Mouse (Mus musculus): ENCODE data around the gene Mnd1.

Gene Mnd1

DNA sequence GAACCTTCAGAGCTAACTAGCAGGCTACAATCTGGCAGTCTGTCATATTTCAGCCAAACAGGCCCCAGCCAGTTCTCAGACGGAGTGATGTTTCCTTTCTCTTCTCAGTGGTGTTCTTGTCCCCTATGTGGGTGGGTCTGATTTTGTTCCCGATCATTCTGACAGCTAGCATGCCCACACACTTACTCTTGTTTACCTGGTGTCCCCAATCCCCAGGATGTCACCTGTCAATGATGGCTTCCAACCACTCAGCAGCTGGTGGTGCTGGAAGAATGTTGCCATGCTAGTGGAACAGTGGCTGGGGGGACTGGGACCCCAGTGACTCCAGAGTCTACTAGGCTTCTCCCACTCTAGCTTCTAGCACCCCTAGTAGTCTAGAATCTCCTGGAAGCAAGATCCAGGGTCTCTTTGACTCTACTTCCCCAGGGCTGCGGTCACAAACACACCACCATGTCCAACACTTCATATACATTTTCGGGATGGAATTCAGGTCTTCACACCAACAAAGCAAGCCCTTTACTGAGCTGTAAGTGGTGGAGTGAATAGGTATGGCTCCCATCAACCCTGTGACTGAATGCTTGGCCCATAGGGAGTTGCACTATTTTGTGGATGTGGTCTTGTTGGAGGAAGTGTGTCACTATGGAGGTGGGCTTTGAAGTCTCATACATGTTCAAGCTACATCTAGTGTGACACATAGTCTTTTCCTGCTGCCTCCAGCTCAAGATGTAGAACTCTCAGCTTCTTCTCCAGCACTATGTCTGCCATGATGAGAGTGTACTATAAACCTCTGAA is 2.2 kb upstream of the Mnd1 start:
- DNase-seq (ENCODE audit: low read depth, low spot score), result no peak

DNA sequence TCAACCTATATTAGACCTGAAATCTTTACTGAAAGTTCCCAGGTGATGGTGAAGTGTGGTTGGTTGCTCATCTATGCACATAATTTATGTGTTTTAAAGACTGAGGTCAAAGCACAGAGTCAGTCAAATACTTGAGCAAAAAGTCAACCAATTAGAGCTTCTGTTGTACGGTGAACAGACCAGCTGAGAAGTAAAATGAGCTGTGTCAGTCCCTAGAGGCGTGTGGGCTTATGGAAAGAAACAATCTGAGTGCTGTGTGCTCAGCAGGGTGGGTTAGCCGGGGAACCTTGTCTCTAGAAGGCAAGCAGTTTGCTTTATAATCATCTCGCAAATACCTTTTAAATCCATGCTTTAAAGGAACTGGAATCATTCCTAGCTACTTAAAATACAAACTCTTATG is 1.4 kb upstream of the Mnd1 start:
- DNase-seq (ENCODE audit: low read depth, low spot score), result no peak

DNA sequence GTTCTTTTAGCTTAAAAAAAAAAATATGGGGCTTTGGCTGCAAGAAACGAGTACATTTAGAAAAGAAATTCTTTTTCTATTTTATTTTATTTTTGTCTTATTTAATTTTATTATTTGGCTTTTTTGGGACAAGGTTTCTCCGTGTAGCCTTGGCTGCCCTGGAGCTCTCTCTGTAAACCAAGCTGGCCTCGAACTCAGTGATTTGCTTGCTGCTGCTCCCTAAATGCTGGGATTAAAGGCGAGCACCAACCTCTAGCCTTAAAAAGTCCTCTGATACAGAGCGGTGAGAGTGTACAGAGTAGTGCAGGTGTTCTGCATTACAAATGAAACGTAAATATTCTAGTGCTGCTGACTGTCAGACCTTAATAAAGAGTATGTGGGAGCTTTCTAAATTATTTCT is 519 bp upstream of the Mnd1 start:
- DNase-seq (ENCODE audit: low read depth, low spot score), result no peak

DNA sequence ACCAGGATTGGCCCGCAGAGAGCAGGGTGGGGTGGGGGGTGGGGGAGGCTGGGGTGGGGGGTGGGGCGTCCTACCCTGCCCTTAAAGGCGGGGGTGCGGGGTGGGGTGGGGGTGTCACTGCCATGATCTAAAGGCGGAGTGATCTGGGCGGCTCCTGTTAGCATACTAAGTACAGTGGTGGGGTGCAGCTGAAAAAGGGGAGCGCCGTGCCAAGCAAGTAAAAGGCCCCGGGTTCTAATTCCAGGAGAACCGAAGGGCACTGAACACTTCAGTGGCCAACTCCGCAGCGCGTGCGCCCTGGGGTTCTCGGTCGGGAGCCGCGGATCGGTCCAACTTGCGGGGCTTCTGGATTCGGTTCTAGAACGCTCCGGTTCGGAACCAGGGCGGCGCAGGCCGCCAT is 440 bp downstream of the Mnd1 start:
- no peak for DNase-seq (ENCODE audit: low read depth, low spot score)

DNA sequence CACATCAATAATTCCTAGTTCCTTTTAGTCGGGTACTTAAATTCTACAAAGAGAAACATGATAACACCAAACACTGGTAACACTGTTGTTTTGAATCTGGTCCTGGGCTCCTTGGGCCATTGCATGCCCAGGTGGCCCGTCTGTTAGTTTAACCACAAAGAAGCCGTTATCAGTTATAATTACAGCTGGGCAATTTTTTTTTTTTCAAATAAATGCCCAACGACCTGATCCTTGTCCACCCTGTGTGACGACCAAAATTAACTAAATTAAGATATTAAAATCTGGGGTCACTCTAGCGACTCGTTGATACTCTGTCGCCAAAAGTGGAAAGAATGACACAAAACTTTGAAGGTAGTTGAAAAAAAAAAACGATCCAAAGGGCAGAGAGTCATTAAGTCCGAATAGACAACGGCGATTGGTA is 855 bp downstream of the Mnd1 start:
- DNase-seq (ENCODE audit: low read depth, low spot score), result no peak

DNA sequence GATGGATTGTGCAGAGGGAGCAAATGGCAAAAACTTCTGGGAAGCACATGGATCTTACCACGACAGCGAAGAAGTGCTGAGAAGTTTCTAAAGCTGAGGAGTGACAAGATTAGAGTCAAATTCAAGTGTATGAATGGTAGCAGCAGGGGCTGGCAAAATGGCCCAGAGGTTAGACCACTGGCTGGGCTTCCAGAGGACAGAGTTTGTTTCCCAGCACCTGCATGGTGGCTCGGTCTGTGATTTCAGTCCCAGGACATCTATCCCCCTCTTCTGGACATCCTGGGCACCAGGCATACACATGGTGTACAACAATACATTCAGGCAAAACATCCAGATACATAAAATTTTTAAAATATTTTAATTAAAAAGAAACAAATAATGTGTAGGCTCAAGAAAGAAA is 5.8 kb downstream of the Mnd1 start:
- no peak for DNase-seq (ENCODE audit: low read depth, low spot score)

DNA sequence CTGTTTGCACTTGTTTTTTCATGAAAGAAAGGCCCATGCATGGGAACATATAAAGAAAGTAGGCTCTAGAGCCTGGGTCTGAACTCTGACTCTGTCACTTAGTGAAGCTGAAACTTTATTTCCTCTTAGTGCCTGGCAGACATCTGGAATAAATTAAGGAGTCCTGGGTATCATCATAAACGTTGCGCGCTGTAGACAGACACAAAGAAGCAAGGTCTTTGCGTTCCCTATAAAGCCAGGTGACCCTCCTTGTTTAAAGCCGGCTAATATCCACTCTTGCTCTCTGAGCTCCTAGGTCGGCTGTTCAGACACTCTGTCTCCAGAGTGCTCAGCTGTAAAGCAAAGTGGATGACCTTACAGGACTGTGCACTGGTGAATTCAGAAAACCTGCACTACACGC is 14.6 kb downstream of the Mnd1 start:
- no peak for DNase-seq (ENCODE audit: low read depth, low spot score)

DNA sequence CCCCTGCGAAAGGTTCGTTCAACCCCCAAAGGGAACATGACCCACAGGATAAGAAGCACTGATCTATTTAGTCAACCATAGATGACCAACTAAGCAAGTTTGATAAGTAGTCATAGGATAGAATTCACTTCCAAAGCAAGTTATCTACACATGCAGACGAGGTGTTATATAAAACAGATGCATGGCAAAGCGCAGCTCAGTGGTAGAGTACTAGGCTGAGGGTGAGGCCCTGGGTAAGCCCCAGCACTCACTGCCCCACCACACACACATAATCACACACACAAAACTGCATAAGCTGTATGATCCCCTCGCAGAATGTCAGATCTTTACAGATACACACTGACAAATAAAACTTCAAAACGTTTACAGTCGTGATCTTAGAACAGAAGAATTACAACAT is 19.1 kb downstream of the Mnd1 start:
- no peak for DNase-seq (ENCODE audit: low read depth, low spot score)

DNA sequence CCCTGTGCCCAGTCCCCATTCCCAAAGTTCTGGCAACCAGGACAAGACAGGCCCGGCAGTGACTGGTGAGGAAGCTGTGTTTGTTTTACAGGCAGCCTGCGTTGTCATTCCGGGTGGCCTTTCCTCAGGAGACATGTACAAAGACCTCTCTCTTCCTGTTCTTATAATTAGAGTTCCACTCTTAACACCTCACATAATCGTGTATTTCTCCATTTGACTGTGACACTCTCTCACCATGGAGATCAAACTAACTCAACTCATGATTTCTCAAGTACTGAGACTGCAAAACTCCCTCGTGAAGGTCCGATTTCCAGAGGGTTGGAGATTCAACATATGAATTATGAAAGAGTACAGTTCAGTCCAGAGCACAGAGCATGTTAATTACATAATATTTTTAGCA is 19.7 kb downstream of the Mnd1 start:
- DNase-seq (ENCODE audit: low read depth, low spot score), result no peak

DNA sequence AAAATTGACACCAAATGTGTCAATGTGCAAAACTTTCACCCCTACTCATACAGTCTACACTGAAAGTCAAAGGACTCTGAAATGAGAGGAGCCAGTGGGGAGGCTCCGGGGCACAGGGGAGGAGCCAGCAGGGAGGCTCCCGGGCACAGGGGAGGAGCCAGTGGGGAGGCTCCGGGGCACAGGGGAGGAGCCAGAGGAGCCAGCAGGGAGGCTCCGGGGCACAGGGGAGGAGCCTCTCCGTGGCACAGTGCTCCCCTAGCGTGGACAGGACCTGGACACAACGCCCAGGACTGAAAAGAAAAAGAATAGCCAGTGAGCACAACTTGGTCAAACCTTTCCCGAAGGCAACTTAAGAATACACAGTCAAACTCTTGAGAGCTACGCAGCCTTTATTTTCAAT is 20.2 kb downstream of the Mnd1 start:
- no peak for DNase-seq (ENCODE audit: low read depth, low spot score)

DNA sequence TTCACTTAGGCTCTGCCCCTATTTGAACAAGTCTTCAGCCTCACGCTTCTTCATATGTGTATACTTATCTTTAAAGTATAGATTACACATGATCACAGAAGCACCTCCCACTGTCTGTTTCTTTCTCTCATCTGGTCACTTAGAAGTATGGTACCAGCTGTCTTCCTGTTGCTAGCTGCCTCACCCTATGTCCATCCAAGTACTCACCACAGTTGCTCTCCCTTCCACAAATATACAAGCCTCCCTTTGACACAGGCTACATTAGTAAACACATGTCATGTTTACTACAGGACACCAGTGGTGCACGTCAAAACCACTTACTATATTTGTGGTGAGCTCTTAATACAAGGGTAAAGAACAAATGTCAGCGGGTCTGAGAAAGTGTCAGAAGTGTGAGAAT is 24.2 kb downstream of the Mnd1 start:
- no peak for DNase-seq (ENCODE audit: low read depth, low spot score)

DNA sequence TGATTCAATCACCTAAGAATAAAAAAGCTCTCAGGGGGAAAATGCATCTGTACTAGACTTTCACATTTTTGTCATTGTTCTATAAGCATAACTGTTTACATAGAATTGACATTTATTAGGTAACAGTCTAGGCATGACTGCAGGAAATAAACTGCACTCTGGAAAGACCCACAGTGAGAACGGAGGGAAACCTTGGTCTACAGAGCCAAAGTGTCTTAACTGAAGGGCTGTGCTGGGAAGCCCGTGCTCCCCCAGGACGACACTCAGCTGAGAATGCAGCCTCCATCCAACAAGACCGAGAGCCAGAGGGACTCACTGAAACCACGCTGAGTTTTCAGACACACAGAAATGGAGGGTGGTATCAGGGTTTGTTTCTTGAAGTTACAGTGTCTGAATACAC is 24.8 kb downstream of the Mnd1 start:
- DNase-seq (ENCODE audit: low read depth, low spot score), result no peak

DNA sequence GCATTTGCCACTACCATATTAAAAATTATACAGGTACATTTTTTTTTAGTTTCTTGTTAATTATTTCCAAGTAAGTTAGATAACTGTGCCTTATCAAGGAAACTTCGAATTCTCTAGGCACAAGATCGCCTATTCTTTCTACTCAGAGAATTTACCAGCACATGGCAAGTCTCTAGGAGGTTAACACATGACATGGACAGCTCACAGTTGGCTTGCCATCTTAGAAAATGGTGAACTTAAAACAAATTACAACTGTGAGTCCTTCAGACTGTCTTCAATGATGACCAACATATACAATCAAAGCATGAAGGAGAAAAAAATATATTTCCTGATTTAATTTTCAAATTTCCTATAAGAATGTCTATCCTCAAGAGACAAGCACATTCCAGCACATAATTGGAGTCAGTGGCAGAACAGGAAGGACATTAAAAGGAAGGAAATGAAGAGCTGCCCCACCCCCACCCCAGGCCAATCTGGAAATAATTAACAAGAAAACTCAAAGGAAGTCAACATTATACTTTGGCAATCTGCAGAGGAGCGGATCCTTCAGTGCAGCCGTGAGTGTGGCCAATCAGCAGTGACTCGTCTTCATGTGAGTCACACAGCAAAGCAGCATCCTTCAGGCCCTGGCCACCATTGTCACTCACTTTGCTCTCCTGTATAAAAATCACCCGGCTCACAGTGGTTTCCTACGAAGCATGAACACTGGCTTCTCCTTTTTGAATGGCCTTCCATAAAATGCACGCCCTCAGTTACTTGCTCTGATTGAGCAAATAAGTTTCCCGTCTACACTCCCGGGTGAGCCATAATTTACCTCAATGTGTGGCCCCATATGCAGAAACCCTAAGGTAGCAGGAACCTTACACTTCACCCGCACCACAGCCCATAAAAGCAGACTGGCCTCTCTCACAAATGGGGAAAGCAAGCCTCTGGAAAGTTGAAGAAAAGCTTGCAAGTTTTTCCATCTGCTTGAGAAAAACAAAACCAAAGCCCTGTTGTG is 26.4 kb downstream of the Mnd1 start:
- no peak for DNase-seq (ENCODE audit: low read depth, low spot score)

DNA sequence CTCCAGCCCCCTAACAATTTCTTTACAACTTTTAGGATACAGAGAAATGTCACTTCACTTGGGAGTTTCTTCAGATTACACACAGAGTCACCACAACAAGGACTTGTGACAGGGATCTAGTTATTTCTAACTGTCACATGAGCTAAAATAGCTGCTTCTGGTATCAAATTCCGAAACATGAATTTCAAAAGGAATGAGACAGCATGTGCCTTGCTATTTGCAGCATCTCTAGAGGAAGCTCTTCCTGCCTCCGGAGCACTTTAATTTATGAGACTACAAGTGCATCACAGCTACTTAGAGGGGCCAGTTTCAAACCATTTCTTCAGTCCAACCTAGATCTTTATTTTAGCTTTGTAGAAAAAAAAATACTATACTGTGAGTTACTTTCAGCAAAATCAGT is 28.2 kb downstream of the Mnd1 start:
- peak; percentile 37 for DNase-seq (ENCODE audit: low read depth, low spot score)

DNA sequence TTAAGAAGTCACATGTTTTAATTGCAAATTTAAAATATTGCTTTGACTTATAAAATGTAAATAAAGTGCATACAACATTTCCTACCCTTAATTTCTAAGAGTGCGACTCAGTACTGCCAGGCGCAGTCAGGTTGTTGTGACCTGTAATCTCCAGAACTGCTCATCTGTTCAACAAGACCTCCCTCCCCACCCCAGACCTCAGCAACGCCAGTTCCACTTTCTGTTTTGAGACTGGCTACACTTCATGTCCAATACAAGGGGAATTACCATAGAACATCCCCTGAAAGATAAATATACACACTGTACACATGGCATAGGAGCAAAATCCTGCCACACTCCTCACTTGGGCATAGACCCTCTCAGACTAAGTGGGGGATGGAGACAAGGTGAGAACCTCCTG is 28.9 kb downstream of the Mnd1 start:
- DNase-seq (ENCODE audit: low read depth, low spot score), result no peak

DNA sequence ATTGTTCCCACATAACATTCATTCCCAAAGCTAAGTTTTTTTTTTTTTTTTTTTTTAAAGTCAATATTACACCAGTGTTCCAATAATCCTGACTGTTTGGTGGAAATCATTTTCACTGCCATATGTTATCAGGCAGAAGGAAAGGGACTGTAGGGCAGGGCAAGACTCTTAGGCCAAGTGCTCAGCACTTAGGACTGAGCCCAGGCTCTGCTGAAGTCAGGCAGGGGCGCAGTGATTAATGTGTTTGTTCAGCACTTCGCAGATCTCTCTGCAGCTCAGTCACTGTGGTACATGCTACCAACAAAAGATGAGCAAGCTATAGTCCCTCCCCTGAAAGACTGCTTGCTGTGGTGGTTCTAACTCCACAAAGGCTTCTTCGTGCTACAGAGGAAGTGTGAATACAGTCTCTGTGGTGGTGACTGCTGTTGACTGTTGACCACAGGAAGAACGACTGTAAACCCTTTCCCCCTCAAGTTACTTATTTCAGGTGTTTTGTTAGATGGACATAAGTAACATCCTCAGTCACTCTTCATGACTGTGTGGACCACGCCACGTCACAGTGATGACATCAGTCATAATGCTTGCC is 29.8 kb downstream of the Mnd1 start:
- DNase-seq (ENCODE audit: low read depth, low spot score), result no peak

DNA sequence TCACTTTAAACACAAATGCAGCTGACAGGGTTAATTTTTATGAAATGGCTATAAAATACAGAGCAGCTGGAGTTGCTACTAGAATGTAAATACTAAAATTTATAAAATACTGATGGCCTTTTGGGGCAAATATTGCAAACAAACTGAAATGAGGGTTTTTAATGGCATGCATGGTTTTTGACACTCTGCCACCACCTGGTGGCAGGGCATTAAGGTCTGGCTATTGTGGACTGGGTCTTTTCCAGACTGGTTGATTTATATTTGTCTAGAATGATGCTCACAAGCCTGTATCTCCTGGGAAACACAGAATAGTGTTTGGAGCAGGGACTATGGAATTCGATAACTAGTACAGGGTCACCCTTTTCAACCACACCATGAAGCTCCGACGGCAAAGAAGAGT is 32.1 kb downstream of the Mnd1 start:
- peak; percentile 30 for DNase-seq (ENCODE audit: low read depth, low spot score)

DNA sequence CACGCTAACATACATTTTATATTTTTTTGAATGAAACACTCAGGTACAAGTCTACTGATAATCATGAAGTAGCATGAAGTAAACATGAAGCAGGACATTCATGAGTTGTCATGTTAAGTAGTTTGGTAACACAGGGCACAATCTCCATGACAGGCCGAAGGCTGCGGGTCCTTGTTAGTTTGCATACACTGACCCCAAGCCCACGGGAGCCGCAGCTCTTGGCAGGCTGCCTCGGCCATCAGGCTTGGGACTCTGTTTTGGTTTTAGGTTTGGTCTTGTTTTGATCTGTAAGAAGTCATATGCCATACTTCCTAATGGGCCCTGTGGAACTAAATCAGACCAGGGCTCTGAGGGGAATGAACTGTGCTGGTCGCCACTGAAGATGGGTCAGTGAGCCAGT is 36.9 kb downstream of the Mnd1 start:
- no peak for DNase-seq (ENCODE audit: low read depth, low spot score)

DNA sequence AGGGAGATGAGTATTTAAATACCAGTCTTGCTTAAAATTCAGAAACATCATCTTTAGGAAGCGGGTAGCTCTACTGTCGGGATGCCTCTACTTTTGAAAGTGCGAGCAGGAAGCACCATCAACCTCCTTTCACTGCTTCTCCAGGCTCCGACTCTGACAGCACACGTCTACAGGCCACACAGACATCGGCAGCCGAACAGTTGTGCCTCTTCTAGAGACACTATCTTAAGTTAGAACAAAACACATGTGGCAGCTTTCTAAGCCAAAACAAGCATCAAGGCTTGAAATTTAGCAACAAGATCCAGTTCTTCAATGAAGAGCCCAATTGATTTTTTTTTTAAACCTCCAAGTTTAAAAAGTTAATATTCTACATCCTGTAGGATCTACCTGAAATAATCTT is 37.4 kb downstream of the Mnd1 start:
- DNase-seq (ENCODE audit: low read depth, low spot score), result no peak

DNA sequence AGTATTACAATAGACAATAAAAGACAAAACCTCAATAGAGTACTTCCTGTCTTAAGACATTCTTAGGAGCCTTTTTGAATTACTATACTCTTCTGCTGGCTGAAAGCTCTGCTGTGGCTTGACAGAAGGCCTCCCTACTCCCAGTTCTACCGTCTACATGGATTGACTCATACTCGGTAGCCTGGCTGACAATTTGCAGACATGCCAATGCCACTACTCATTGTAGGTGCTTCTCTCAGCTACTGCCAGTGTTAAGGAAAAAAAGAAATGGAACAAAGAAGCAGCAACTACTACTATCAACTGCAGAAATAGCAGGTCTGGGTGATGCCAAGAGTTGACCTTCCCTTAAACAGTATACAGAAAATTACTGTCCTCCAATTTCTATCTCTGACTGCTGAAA is 47.0 kb downstream of the Mnd1 start:
- DNase-seq (ENCODE audit: low read depth, low spot score), result no peak

DNA sequence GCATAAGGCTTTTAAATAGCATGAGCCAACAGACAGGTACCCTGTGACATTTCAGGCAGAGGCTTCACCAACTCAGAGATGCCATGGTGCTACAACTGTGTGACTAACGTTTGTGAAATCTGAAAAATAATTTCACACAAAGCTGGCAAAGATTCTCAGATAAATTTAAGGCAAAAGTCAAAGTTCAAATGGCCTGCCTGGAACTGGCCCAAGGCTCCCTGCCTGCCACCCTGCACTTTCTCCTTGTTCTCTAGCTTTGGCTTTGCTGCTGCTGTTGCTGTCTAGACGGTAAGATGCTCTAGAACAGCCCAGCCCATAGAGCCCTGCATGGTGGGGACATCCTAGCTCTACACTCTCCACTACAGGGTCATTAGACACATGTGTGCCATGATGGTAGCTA is 49.5 kb downstream of the Mnd1 start:
- DNase-seq (ENCODE audit: low read depth, low spot score), result no peak

DNA sequence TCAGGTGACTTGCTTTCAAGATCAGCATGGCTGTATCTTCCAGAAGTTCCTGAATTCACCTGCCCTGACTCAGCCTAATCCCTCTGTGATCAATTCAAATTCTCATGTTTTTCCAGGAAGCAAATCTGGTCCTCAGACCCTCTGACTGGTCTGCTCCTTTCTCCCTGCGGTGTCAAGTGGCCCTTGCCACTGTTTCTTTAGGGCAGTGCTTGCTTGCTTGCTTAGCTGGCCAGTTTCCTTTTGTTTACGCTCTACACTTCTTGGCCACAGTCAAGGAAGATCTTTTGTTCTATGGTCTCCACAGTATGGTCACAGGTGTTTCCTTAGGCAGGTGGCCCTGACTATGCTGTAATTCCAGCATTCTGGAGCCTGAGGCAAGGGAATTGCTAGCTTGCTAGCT is 52.0 kb downstream of the Mnd1 start:
- no peak for DNase-seq (ENCODE audit: low read depth, low spot score)

DNA sequence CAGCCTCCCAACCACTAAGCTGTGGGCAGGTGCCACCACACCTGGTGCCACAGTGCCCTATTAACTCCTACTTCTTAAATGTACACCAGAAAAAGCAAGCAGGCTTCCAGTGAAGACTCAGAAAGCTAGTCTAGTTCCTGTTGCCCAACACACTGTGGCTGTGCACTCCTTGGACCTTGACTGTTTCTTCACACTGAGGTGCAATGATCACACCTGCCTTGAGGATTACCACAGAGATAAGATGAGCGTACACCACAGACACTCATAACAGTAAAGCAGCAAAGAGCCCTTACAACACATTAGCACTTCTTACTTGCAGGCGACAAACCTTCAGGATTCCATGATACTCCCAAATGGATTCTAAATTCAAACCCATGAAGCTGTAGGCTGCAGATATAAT is 62.7 kb downstream of the Mnd1 start:
- DNase-seq (ENCODE audit: low read depth, low spot score), result no peak

Measured in brain, adult 2 months (tissue).